Mouse (Mus musculus) kidney, postnatal 36 days (tissue): ENCODE data around the gene Usp17lb.
"Not testable (repeated sequence)": the region's sequence is repeated elsewhere in the genome, so short reads cannot be mapped to it uniquely, and the experiment has no call there.

Experiments used
- DNase-seq, 2 experiments: peaks; one replicate each; pipeline ENCODE4 v3.0.0; 2021 to 2022; ENCODE audit warnings: mixed read lengths in 2 of 2

Usp17lb gene

DNA sequence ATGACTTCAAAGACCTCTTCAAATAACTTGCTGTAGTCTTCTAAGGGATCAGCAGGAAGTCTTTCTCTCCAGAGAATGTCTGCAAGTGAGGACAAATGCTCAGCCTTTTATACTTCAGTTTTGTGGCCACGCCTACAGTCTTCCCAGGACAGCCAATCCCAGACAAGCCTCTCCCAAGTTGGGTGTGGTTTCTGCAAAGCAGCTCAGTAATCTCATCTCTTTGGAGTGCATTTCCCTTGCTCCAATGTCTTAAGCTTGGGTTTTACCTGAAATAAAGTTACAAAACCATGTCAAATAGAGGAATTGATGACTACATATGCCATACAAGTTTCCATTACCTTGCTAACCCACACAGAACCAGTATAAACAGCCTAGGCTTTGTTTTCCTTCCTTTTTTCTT lies at the start of gene Usp17lb:
TSS of gene Usp17lb (minus strand) at position 101 of the 400 bp plus-strand sequence.
- no peak for DNase-seq

DNA sequence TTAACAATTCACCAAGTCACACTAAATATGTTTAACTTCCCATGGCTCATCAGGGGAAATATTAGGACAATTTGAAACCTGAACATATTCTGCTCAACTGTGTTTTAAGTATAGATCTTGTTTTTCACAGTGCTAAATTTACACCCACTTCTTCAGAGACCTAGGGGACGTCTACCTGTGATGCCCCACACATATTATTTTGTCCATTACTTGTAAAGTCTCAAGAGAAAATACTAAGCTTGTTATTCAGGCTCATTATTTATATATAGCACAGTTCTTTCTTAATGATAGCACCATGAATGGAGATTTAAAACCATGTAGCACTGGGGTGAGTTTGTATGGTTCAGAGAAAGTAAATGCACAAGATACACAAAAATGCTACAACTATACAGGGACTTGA lies 35.3 kb upstream of the Usp17lb start, which contains the start of gene Olfr665:
TSS of gene Olfr665 (plus strand) at position 301 of the 400 bp plus-strand sequence.
- DNase-seq: no peak

DNA sequence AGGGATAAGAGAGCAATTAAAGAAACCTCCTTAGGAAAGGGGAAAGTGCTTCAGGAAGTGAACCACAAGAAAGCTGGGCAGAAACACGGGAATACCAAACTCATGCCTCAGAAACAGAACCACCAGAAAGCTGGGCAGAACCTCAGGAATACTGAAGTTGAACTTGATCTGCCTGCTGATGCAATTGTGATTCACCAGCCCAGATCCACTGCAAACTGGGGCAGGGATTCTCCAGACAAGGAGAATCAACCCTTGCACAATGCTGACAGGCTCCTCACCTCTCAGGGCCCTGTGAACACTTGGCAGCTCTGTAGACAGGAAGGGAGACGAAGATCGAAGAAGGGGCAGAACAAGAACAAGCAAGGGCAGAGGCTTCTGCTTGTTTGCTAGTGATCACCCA lies 19.0 kb upstream of the Usp17lb start:
- no peak for DNase-seq

DNA sequence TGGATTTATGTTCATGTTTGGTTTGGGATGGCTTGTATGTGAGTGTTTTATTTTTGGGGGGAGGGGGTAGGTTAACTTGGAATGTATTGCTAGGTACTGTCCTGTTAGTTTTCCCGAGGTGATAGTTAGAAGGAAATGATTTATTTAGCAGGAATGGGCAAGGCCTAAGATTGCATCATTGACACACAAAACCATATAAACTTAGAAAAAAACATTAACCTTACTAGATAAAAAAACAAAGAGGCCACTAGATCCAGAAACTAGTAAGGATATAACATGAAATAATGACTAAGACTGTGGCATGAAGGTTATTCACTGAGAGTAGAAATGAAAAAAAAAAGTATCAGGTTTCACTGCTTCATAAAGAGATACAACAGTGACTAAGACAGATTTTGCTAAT lies 15.3 kb upstream of the Usp17lb start:
- DNase-seq: no peak

DNA sequence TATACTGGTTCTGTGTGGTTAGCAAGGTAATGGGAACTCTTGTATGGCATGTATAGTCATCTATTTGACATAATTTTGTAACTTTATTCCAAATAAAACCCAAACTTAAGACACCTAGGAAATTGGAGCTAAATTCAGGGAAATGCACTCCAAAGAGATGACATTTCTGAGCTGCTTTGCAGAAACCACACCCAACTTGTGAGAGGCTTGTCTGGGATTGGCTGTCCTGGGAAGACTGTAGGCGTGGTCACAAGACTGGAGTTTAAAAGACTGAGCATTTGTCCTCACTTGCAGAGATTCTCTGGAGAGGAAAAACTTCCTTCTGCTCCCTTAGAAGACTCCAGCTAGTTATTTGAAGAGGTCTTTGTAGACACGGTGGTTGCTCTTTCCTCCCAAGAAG lies 14.3 kb upstream of the Usp17lb start, which contains the start of gene Usp17la:
TSS of gene Usp17la (plus strand) at position 301 of the 400 bp plus-strand sequence.
- DNase-seq: not testable (repeated sequence)

DNA sequence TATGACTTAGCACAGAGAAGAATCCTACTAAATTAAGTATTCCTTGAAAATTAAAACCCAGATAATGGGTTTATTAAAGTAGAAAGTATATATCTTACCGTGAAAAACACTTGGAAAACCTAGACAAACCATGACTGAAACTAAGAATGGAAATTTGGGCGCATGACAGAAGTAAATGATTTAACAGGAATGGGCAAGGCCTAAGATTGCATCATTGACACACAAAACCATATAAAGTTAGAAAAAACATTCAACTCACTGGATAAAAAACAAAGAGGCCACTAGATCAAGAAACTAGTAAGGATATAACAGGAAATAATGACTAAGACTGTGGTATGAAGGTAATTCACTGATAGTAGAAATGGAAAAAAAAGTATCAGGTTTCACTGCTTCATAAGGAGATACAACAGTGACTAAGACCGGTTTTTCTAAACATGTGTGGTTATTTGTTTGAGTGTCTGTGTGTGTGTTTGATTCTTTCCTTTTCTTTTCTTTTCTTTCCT lies 12.9 kb upstream of the Usp17lb start:
- DNase-seq: no peak

DNA sequence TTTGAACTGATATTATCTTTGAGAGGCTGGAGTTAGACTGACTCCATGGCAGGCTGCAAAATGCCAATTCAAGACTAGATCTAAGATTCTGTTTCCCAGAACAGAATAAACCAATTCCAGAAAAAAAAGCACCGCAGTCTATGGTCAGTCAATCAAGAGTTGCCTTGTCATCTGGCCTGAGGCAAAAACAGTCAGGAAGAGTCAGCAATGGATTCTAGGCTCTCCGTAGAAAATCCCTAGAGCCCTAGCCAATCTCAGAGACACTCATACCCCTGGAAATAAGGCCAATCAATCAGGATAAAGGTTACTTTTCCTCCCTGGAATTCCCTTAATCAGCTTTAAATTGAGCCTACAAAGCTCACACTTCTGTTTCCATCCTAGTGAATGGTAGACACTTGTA lies 9.1 kb upstream of the Usp17lb start:
- DNase-seq: not testable (repeated sequence)

DNA sequence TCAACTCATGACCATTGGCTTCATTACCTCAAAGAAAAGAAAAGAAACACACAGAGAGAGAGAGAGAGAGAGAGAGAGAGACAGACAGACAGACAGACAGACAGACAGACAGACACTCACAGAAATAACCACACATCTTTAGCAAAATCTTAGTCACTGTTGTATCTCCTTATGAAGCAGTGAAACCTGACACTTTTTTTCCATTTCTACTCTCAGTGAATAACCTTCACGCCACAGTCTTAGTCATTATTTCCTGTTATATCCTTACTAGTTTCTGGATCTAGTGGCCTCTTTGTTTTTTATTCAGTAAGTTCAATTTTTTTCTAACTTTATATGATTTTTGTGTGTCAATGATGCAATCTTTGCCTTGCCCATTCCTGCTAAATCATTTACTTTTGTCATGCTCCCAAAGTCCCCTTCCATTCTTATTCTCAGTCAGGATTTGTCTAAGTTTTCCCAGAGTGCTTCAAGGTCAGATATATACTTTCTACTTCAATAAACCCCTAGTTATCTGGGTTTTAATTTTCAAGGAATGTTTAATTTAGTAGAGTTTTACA lies 1.4 kb upstream of the Usp17lb start:
- DNase-seq: no peak

DNA sequence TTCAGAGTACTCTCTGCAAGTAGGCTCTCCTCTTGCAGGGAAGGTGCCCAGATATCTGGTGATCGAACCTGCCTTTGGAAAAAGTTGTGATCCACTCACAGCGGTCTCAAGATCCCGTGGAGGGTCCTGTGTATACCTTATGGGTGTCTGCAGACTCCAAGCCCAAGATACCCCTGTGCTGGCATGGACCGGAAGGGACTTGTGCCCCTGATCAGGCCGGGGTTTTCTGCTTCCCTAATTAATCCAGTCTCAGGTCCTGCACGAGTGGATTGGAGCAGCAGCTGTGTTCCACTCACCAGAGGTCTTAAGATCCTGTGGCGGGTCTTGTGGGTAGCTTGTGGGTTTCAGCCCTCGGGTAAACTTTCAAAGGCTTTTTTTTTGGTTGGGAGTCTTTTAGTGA lies 32.1 kb downstream of the Usp17lb start:
- DNase-seq: not testable (repeated sequence)

DNA sequence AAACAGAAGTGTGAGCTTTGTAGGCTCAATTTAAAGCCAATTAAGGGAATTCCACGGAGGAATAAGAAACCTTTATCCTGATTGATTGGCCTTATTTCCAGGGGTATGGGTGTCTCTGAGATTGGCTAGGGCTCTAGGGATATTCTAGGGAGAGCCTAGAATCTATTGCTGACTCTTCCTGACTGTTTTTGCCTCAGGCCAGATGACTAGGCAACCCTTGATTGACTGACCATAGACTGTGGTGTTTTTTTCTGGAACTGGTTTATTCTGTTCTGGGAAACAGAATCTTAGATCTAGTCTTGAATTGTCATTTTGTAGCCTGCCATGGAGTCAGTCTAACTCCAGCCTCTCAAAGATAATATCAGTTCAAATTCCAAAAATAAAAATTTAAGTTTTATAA lies 51.6 kb downstream of the Usp17lb start:
- no peak for DNase-seq
